Mouse (Mus musculus) MEL (cell line): ENCODE results near the gene Tmem104. TPM values are rescaled to one million over a fixed set of nuclear protein-coding genes. Genes with fewer than 3 reads are reported as not detected.
A peak's percentile ranks its signal among the peaks of the same experiment; 100 is the strongest.

ENCODE experiments used
- DNase-seq: peaks from one replicate; pipeline ENCODE4 v3.0.0; 2011; ENCODE audit warnings: low read depth, low spot score
- H3K27ac ChIP-seq: 2 replicates; pipeline ENCODE4 v1.5.1; 2012; ENCODE audit warnings: low read depth, mild to moderate bottlenecking, control low read depth, low read length, moderate library complexity; ENCODE audit not compliant: control insufficient read depth
- H3K27me3 ChIP-seq, 2 experiments: fragments of 150-350 bp in 1 of 2; sonication (generic) in 1 of 2; 2 replicates each; pipeline ENCODE4 v1.6.1; 2012; ENCODE audit warnings: low read length in 2 of 2, mild to moderate bottlenecking in 2 of 2, improper control_type of control experiment in 1 of 2, moderate library complexity in 1 of 2; ENCODE audit not compliant: insufficient read depth in 2 of 2, control insufficient read depth in 1 of 2
- H3K36me3 ChIP-seq, 2 experiments: 2 replicates each; pipeline ENCODE4 v1.6.1; 2012 to 2014; ENCODE audit warnings: low read length in 2 of 2, improper control_type of control experiment in 1 of 2, inconsistent platforms in 1 of 2, mild to moderate bottlenecking in 1 of 2; ENCODE audit not compliant: insufficient read depth in 2 of 2, control insufficient read depth in 1 of 2
- H3K4me1 ChIP-seq, 2 experiments: fragments of 150-350 bp in 1 of 2; sonication (generic) in 1 of 2; 2 replicates each; pipeline ENCODE4 v1.6.1; 2012; ENCODE audit warnings: low read length in 2 of 2, improper control_type of control experiment in 1 of 2, mild to moderate bottlenecking in 1 of 2; ENCODE audit not compliant: insufficient read depth in 2 of 2, control insufficient read depth in 1 of 2
- H3K4me3 ChIP-seq, 2 experiments: fragments of 150-350 bp in 1 of 2; sonication (generic) in 1 of 2; 2 replicates each; pipeline ENCODE4 v1.5.1; 2012; ENCODE audit warnings: low read depth in 2 of 2, low read length in 2 of 2, mild to moderate bottlenecking in 2 of 2, moderate library complexity in 2 of 2, control low read depth in 1 of 2, improper control_type of control experiment in 1 of 2; ENCODE audit not compliant: control insufficient read depth in 1 of 2, insufficient read depth in 1 of 2
- H3K79me2 ChIP-seq: 2 replicates; pipeline ENCODE4 v1.6.1; 2012; ENCODE audit warnings: mild to moderate bottlenecking, low read length, moderate library complexity; ENCODE audit not compliant: control insufficient read depth, poor library complexity, insufficient read depth
- H3K9ac ChIP-seq: 2 replicates; pipeline ENCODE4 v1.6.1; 2012; ENCODE audit warnings: low read depth, mild to moderate bottlenecking, control low read depth, low read length, moderate library complexity; ENCODE audit not compliant: control insufficient read depth, poor library complexity, severe bottlenecking
- H3K9me3 ChIP-seq: fragments of 150-350 bp; sonication (generic); replicated peaks from 2 replicates; pipeline ENCODE4 v1.6.1; 2012; ENCODE audit warnings: mild to moderate bottlenecking, low read length, improper control_type of control experiment, moderate library complexity; ENCODE audit not compliant: insufficient read depth
- ELF1 ChIP-seq: IDR thresholded peaks from 2 replicates; pipeline ENCODE4 v1.6.1; 2014; ENCODE audit warnings: low read depth, mild to moderate bottlenecking, inconsistent platforms, low read length, improper control_type of control experiment, moderate library complexity
- EP300 ChIP-seq, 2 experiments: IDR thresholded peaks; 2 replicates each; pipeline ENCODE4 v1.6.1; 2011; ENCODE audit warnings: improper control_type of control experiment in 2 of 2, low read length in 2 of 2, low read depth in 1 of 2, mild to moderate bottlenecking in 1 of 2
- ETS1 ChIP-seq: IDR thresholded peaks from 2 replicates; pipeline ENCODE4 v1.6.1; 2012; ENCODE audit warnings: low read depth, mild to moderate bottlenecking, inconsistent platforms, low read length, improper control_type of control experiment, moderate library complexity
- GABPA ChIP-seq: IDR thresholded peaks from 2 replicates; pipeline ENCODE4 v1.6.1; 2012; ENCODE audit warnings: low read depth, mild to moderate bottlenecking, inconsistent platforms, low read length, improper control_type of control experiment, moderate library complexity
- GATA1 ChIP-seq: IDR thresholded peaks from 2 replicates; pipeline ENCODE4 v1.6.1; 2011; ENCODE audit warnings: low read depth, low read length, improper control_type of control experiment
- MAFK ChIP-seq: IDR thresholded peaks from 2 replicates; pipeline ENCODE4 v1.6.1; 2011; ENCODE audit warnings: low read depth, mild to moderate bottlenecking, low read length, improper control_type of control experiment, borderline replicate concordance
- MAZ ChIP-seq: IDR thresholded peaks from 2 replicates; pipeline ENCODE4 v1.6.1; 2012; ENCODE audit warnings: low read depth, mild to moderate bottlenecking, inconsistent platforms, low read length, improper control_type of control experiment
- MEF2A ChIP-seq: IDR thresholded peaks from 2 replicates; pipeline ENCODE4 v1.6.1; 2014; ENCODE audit warnings: low read depth, mild to moderate bottlenecking, inconsistent platforms, low read length, improper control_type of control experiment; ENCODE audit not compliant: poor library complexity, insufficient replicate concordance, severe bottlenecking; ENCODE audit errors: extremely low read depth
- MYB ChIP-seq: IDR thresholded peaks from 2 replicates; pipeline ENCODE4 v1.6.1; 2011; ENCODE audit warnings: mild to moderate bottlenecking, low read depth, low read length, improper control_type of control experiment
- POLR2A ChIP-seq, 2 experiments: IDR thresholded peaks; 2 replicates each; pipeline ENCODE4 v1.6.1; 2011 to 2012; ENCODE audit warnings: low read length in 2 of 2, mild to moderate bottlenecking in 2 of 2, control low read depth in 1 of 2, improper control_type of control experiment in 1 of 2, low read depth in 1 of 2, moderate library complexity in 1 of 2; ENCODE audit not compliant: control insufficient read depth in 1 of 2, insufficient read depth in 1 of 2, poor library complexity in 1 of 2
- POLR2AphosphoS5 ChIP-seq: IDR thresholded peaks from 2 replicates; pipeline ENCODE4 v1.6.1; 2012; ENCODE audit warnings: low read depth, borderline replicate concordance, mild to moderate bottlenecking, inconsistent platforms, low read length, moderate library complexity, mixed read lengths
- RCOR1 ChIP-seq: IDR thresholded peaks from 2 replicates; pipeline ENCODE4 v1.6.1; 2012; ENCODE audit warnings: low read depth, mild to moderate bottlenecking, inconsistent platforms, low read length, improper control_type of control experiment
- SIN3A ChIP-seq: IDR thresholded peaks from 2 replicates; pipeline ENCODE4 v1.6.1; 2012; ENCODE audit warnings: low read length, improper control_type of control experiment, inconsistent platforms
- SMC3 ChIP-seq: IDR thresholded peaks from 2 replicates; pipeline ENCODE4 v1.6.1; 2011; ENCODE audit warnings: low read depth, low read length, improper control_type of control experiment
- TCF12 ChIP-seq: IDR thresholded peaks from 2 replicates; pipeline ENCODE4 v1.6.1; 2014; ENCODE audit warnings: low read depth, mild to moderate bottlenecking, inconsistent platforms, low read length, improper control_type of control experiment, moderate library complexity
- USF2 ChIP-seq, 2 experiments: IDR thresholded peaks; 2 replicates each; pipeline ENCODE4 v1.6.1; 2011 to 2012; ENCODE audit warnings: improper control_type of control experiment in 2 of 2, low read length in 2 of 2, borderline replicate concordance in 1 of 2, inconsistent platforms in 1 of 2, low read depth in 1 of 2, mild to moderate bottlenecking in 1 of 2; ENCODE audit not compliant: insufficient read depth in 1 of 2
- ZC3H11A ChIP-seq: IDR thresholded peaks from 2 replicates; pipeline ENCODE4 v1.6.1; 2012; ENCODE audit warnings: low read depth, mild to moderate bottlenecking, inconsistent platforms, low read length, improper control_type of control experiment
- polyA plus RNA-seq, 2 experiments: library from polyadenylated mRNA; stranded (reverse) in 1 of 2; unstranded in 1 of 2; fragments of >175 nt in 1 of 2; fragments of >200 nt in 1 of 2; gene quantifications; 2 replicates each; pipeline versions ENCODE4 v1.2.1 to v1.2.4; 2012; ENCODE audit warnings: low replicate concordance in 2 of 2, low read depth in 1 of 2; ENCODE audit not compliant: insufficient read length in 2 of 2, insufficient read depth in 1 of 2, missing spikeins in 1 of 2
- total RNA-seq: library from RNA; depleted of rRNA; stranded (reverse); fragments of 300-350 nt; gene quantifications from 2 replicates; pipeline ENCODE4 v1.2.3, GENCODE M21; 2012

Tmem104 gene
- total and polyA plus RNA-seq, 3 experiments, result 21.9 to 24.8 TPM; not detected in 1

DNA sequence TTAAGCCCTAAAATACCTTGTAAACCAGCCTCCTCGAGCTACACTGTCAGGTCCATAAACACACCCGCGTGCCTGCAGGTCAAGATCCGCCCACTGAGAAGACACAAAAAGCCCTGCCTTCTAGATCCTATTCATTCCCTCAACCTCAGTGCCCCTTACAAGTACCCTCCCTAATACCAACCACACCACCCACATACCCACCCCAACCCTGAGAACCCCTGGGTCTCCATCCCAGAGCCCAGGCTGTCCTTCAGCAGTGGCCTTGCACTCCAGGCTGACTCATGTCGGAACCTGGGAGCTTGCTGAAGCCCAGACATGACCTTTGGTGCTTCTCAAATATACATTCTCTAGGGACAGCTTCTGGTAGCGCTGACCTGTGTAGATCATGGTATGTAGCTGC lies 87.5 kb downstream of the Tmem104 start:
- no peak for DNase-seq
- H3K36me3 ChIP-seq, result peaks cover 0 to 16% of the 10 kb centered on the region in 2 experiments; a peak in 3 of 4 replicates
- H3K9ac ChIP-seq, result no peak overlapping the region
- TF ChIP-seq POLR2AphosphoS5 (no peak), MAFK (no peak), RCOR1 (no peak), ZC3H11A (no peak), USF2 (IDR thresholded peaks at IDR 0.05; ENCODE audit: borderline replicate concordance in 1 of 2, insufficient read depth in 1 of 2, low read depth in 1 of 2, low read length in 2 of 2) (no peak), POLR2A (IDR thresholded peaks at IDR 0.05; ENCODE audit: control insufficient read depth in 1 of 2, insufficient read depth in 1 of 2, low read depth in 1 of 2, low read length in 2 of 2, poor library complexity in 1 of 2) (no peak)
- TF ChIP-seq, all 39 proteins: peak for 0
- no peaks in the 10 kb centered on the region for H3K27me3 ChIP-seq
- H3K27ac ChIP-seq, result no peak overlapping the region
- H3K9me3 ChIP-seq, result no peaks in the 10 kb centered on the region
- H3K4me3 ChIP-seq, result no peak overlapping the region
- H3K4me1 ChIP-seq, result peaks cover 10 to 20% of the 10 kb centered on the region in 2 experiments
- H3K79me2 ChIP-seq, result peaks cover 6% of the 10 kb centered on the region; the same call in 1 of the 2 replicates

DNA sequence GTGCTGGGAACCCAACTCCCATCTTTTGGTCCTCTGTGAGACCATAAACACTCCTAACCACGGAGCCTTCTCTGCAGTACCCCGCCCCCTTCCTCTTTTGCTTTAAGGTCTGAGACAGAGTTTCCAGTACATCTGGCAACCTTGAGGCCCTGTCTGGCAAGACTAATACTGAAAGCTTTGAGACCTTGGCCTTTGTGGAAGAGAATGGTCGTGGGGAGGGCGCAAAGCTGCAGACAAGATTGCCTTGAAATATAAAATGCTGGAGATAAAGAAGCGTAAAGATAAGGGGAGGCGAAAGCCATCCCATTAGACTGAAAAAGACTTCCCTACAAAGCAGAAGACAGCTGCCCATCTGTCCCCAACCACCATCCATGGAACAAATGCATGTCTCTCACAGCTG lies 88.2 kb downstream of the Tmem104 start:
- Histone ChIP-seq H3K79me2 (peaks cover 6% of the 10 kb centered on the region; the same call in 1 of the 2 replicates), H3K4me1 (peaks cover 10 to 26% of the 10 kb centered on the region in 2 experiments), H3K9me3 (no peaks in the 10 kb centered on the region), H3K4me3 (peak overlapping the region; percentile 81 to 87), H3K27ac (no peak overlapping the region), H3K9ac (peak overlapping the region; percentile 93), H3K36me3 (peaks cover 0 to 20% of the 10 kb centered on the region in 2 experiments; a peak in 3 of 4 replicates), H3K27me3 (no peaks in the 10 kb centered on the region)
- DNase-seq, result peak; percentile 74
- no peak for TF ChIP-seq MEF2A
- peak; percentile 75 for TF ChIP-seq GATA1
- no peak; the same call in 1 of the 2 replicates for TF ChIP-seq MAZ
- peak; percentile 69 for TF ChIP-seq SIN3A
- no peak for TF ChIP-seq ELF1
- no peak for TF ChIP-seq MYB
- no peak for TF ChIP-seq SMC3
- 0 out of 2 replicates have a peak, but pooled peaks have one; percentile 10 for TF ChIP-seq ETS1
- no peak for TF ChIP-seq GABPA
- 0 out of 2 replicates have a peak, but pooled peaks have one; percentile 29 for TF ChIP-seq TCF12
- TF ChIP-seq EP300 (IDR thresholded peaks at IDR 0.05; ENCODE audit: low read depth in 1 of 2, low read length in 2 of 2), result peak in 1 of 2 experiments; percentile 23; a peak in 1 of 4 replicates
- no peak for TF ChIP-seq POLR2AphosphoS5
